ENCODE assay signal across 28 mouse cellular contexts in genomic region chr1:39389338-39389737, GRCm38 (mm10). TPM values are rescaled to one million over a fixed set of nuclear protein-coding genes. Genes with fewer than 3 reads are reported as not detected.
DNase-seq lines count a peak whose midpoint lies in the region; ATAC-seq and TF ChIP-seq lines count a peak whose summit lies in the region.
"Had no signal": no experiment of that assay in that cellular context is flagged by ENCODE, and none has a peak within 500 bp of the region (broad histone marks: within the 10 kb centered on the region; RNA-seq: fewer than 3 reads in every experiment).

No protein-coding gene starts in this region.

- H3K36me3 ChIP-seq in heart, embryonic 15.5 days: peaks cover 7% of the 10 kb centered on the region
- H3K36me3 ChIP-seq in heart, embryonic 12.5 days: peaks cover 43% of the 10 kb centered on the region
- H3K36me3 ChIP-seq in MEL (ENCODE audit: control insufficient read depth in 1 of 2, insufficient read depth in 2 of 2, low read length in 2 of 2): peaks cover 0 to 20% of the 10 kb centered on the region in 2 experiments; a peak in 2 of 4 replicates
- H3K36me3 ChIP-seq in liver, embryonic 16.5 days (ENCODE audit: control insufficient read depth, insufficient read depth): peaks cover 2% of the 10 kb centered on the region; the same call in 1 of the 2 replicates
- H3K36me3 ChIP-seq: embryonic facial prominence, embryonic 10.5 days; embryonic facial prominence, embryonic 13.5 days; forebrain, embryonic 12.5 days; forebrain, embryonic 15.5 days; hindbrain, embryonic 10.5 days had no signal

- DNase-seq in MEL (ENCODE audit: low read depth, low spot score): peak; percentile 40
- DNase-seq in cerebellum, postnatal 10 days: no peak
- no peak for DNase-seq in right cerebral cortex, adult 18-20 months
- DNase-seq: adrenal gland, postnatal 10 days; adrenal gland, postnatal 36 days; cerebellum, adult 18-20 months; cerebellum, adult 9-10 months; cerebellum, postnatal 36 days; embryo, embryonic 11 days; gastrocnemius, postnatal 10 days; gastrocnemius, postnatal 36 days; heart, adult 2 months; heart, postnatal 10 days; heart, postnatal 36 days had no signal

- 0 out of 2 replicates have a peak, but pooled peaks have one; percentile 20 for ATAC-seq in heart, embryonic 15.5 days (replicated peaks; ENCODE audit: insufficient number of reproducible peaks, insufficient read depth, low FRiP score, low read depth)
- no peak for ATAC-seq in heart, embryonic 12.5 days (ENCODE audit: insufficient number of reproducible peaks, low FRiP score)
- ATAC-seq in liver, embryonic 16.5 days (ENCODE audit: low read depth): peak; percentile 61
- ATAC-seq in megakaryocyte-erythroid progenitor cell, adult 5-6 weeks (replicated peaks; ENCODE audit: low FRiP score, low TSS enrichment, poor library complexity, severe bottlenecking): peak; percentile 13; the same call in 1 of the 2 replicates
- ATAC-seq: forebrain, embryonic 15.5 days; hindbrain, embryonic 16.5 days; Patski had no signal

- 62% methylated on average over 11 of the region's 11 CpGs for WGBS in heart, embryonic 15.5 days
- WGBS in heart, embryonic 12.5 days: 59% methylated on average over 11 of the region's 11 CpGs
- 35% methylated on average over 11 of the region's 11 CpGs for WGBS in liver, embryonic 16.5 days (ENCODE audit: insufficient replicate concordance)

- no peaks in the 10 kb centered on the region for H3K79me2 ChIP-seq in MEL (ENCODE audit: control insufficient read depth, insufficient read depth, low read length, poor library complexity)

- no peak overlapping the region for H3K27ac ChIP-seq in heart, embryonic 15.5 days
- H3K27ac ChIP-seq in heart, embryonic 12.5 days (ENCODE audit: poor library complexity, severe bottlenecking): no peak overlapping the region
- H3K27ac ChIP-seq in MEL (ENCODE audit: control insufficient read depth, low read depth, low read length): no peak overlapping the region
- H3K27ac ChIP-seq in liver, embryonic 16.5 days (ENCODE audit: low read length): peak overlapping the region; percentile 30; the same call in 1 of the 2 replicates
- H3K27ac ChIP-seq: embryonic facial prominence, embryonic 10.5 days; embryonic facial prominence, embryonic 13.5 days; forebrain, embryonic 12.5 days; forebrain, embryonic 15.5 days; heart, adult 2 months; heart, embryonic 10.5 days; hindbrain, embryonic 10.5 days; hindbrain, embryonic 13.5 days had no signal

- H3K9me3 ChIP-seq in heart, embryonic 15.5 days (replicated peaks): no peaks in the 10 kb centered on the region
- no peaks in the 10 kb centered on the region for H3K9me3 ChIP-seq in heart, embryonic 12.5 days (replicated peaks)
- no peaks in the 10 kb centered on the region for H3K9me3 ChIP-seq in MEL (replicated peaks; ENCODE audit: insufficient read depth, low read length)
- H3K9me3 ChIP-seq in liver, embryonic 16.5 days (replicated peaks; ENCODE audit: control insufficient read depth, low read length): no peaks in the 10 kb centered on the region
- H3K9me3 ChIP-seq: embryonic facial prominence, embryonic 10.5 days; embryonic facial prominence, embryonic 13.5 days; forebrain, embryonic 12.5 days; forebrain, embryonic 15.5 days; heart, embryonic 10.5 days; hindbrain, embryonic 10.5 days; hindbrain, embryonic 13.5 days had no signal

- H3K27me3 ChIP-seq in heart, embryonic 15.5 days: no peaks in the 10 kb centered on the region
- H3K27me3 ChIP-seq in heart, embryonic 12.5 days (replicated peaks): no peaks in the 10 kb centered on the region
- no peaks in the 10 kb centered on the region for H3K27me3 ChIP-seq in MEL (ENCODE audit: control insufficient read depth in 1 of 2, insufficient read depth in 2 of 2, low read length in 2 of 2)
- no peaks in the 10 kb centered on the region for H3K27me3 ChIP-seq in liver, embryonic 16.5 days (ENCODE audit: control insufficient read depth, insufficient read depth, low read depth, low read length)
- H3K27me3 ChIP-seq: forebrain, embryonic 15.5 days; hindbrain, embryonic 13.5 days; Patski had no signal

- peak; percentile 54 to 62; a peak in 3 of 4 replicates for TF ChIP-seq EP300 in MEL (IDR thresholded peaks at IDR 0.05; ENCODE audit: low read depth in 1 of 2, low read length in 2 of 2)

- no peak for TF ChIP-seq CTCF in MEL (IDR thresholded peaks at IDR 0.05 in 2 of 3, conservative IDR thresholded peaks at IDR 0.05 in 1 of 3; ENCODE audit: control insufficient read depth in 1 of 3, insufficient read depth in 1 of 3, low read depth in 2 of 3, low read length in 3 of 3, poor library complexity in 1 of 3, severe bottlenecking in 1 of 3)

- no peak overlapping the region for H3K4me3 ChIP-seq in heart, embryonic 15.5 days
- H3K4me3 ChIP-seq in heart, embryonic 12.5 days: no peak overlapping the region
- H3K4me3 ChIP-seq in MEL (ENCODE audit: control insufficient read depth in 1 of 2, insufficient read depth in 1 of 2, low read depth in 2 of 2, low read length in 2 of 2): peak overlapping the region in 1 of 2 experiments; percentile 15; a peak in 2 of 4 replicates
- no peak overlapping the region for H3K4me3 ChIP-seq in liver, embryonic 16.5 days (ENCODE audit: low read depth, low read length)
- H3K4me3 ChIP-seq: embryonic facial prominence, embryonic 10.5 days; embryonic facial prominence, embryonic 13.5 days; erythroblast, embryonic 14.5 days; forebrain, embryonic 12.5 days; forebrain, embryonic 15.5 days; heart, adult 2 months; heart, embryonic 10.5 days; hindbrain, embryonic 10.5 days; hindbrain, embryonic 13.5 days had no signal

- H3K4me1 ChIP-seq in heart, embryonic 15.5 days (replicated peaks): no peaks in the 10 kb centered on the region; the same call in 1 of the 2 replicates
- no peaks in the 10 kb centered on the region; the same call in 1 of the 2 replicates for H3K4me1 ChIP-seq in heart, embryonic 12.5 days (replicated peaks)
- H3K4me1 ChIP-seq in MEL (ENCODE audit: control insufficient read depth in 1 of 2, insufficient read depth in 2 of 2, low read length in 2 of 2): peaks cover 5 to 20% of the 10 kb centered on the region in 2 experiments
- H3K4me1 ChIP-seq in liver, embryonic 16.5 days (ENCODE audit: control insufficient read depth, low read depth, low read length): peaks cover 33% of the 10 kb centered on the region
- H3K4me1 ChIP-seq: forebrain, embryonic 15.5 days had no signal

- no peak overlapping the region for H3K4me2 ChIP-seq in heart, embryonic 15.5 days
- H3K4me2 ChIP-seq in heart, embryonic 12.5 days: no peak overlapping the region
- 0 out of 2 replicates have a peak overlapping the region, but pooled peaks have one; percentile 8 for H3K4me2 ChIP-seq in liver, embryonic 16.5 days (ENCODE audit: low read depth, low read length)
- H3K4me2 ChIP-seq: embryonic facial prominence, embryonic 13.5 days; forebrain, embryonic 12.5 days; forebrain, embryonic 15.5 days; hindbrain, embryonic 13.5 days had no signal

- H3K9ac ChIP-seq in heart, embryonic 15.5 days: no peak overlapping the region
- no peak overlapping the region for H3K9ac ChIP-seq in heart, embryonic 12.5 days
- no peak overlapping the region for H3K9ac ChIP-seq in MEL (ENCODE audit: control insufficient read depth, low read depth, low read length, poor library complexity, severe bottlenecking)
- H3K9ac ChIP-seq in liver, embryonic 16.5 days (ENCODE audit: low read depth, low read length): no peak overlapping the region
- H3K9ac ChIP-seq: embryonic facial prominence, embryonic 13.5 days; forebrain, embryonic 12.5 days; forebrain, embryonic 15.5 days; hindbrain, embryonic 13.5 days had no signal

- TF ChIP-seq RAD21 in MEL (IDR thresholded peaks at IDR 0.05; ENCODE audit: low read depth, low read length): no peak

- no peak for TF ChIP-seq POLR2A in MEL (IDR thresholded peaks at IDR 0.05; ENCODE audit: control insufficient read depth in 1 of 2, insufficient read depth in 1 of 2, low read depth in 1 of 2, low read length in 2 of 2, poor library complexity in 1 of 2)

TF ChIP-seq in MEL, 35 proteins besides CTCF, POLR2A, EP300 and RAD21:
- peak; percentile 34; the same call in 1 of the 2 replicates for TF ChIP-seq SIN3A (IDR thresholded peaks at IDR 0.05; ENCODE audit: low read length)
- TF ChIP-seq USF1 (IDR thresholded peaks at IDR 0.05; ENCODE audit: low read depth, low read length): no peak
- no peak for TF ChIP-seq KAT2A (conservative IDR thresholded peaks at IDR 0.05; ENCODE audit: low read depth, low read length)
- TF ChIP-seq GATA1 (IDR thresholded peaks at IDR 0.05; ENCODE audit: low read depth, low read length): peak; percentile 80
- TF ChIP-seq RCOR1 (IDR thresholded peaks at IDR 0.05; ENCODE audit: low read depth, low read length): peak; percentile 51; the same call in 1 of the 2 replicates
- TF ChIP-seq TCF12 (IDR thresholded peaks at IDR 0.05; ENCODE audit: low read depth, low read length): peak; percentile 64
- peak; percentile 44; the same call in 1 of the 2 replicates for TF ChIP-seq ETS1 (IDR thresholded peaks at IDR 0.05; ENCODE audit: low read depth, low read length)

RNA-seq across cellular contexts. Expression of gene Rpl31, which starts 21.7 kb away (rescaled TPM):
- 288 and 324 TPM in 2 replicates for polyA plus RNA-seq in heart, embryonic 15.5 days (2015; fragmentation: Nextera tagmentation; extraction: Ambion mirVana)
- polyA plus RNA-seq in heart, embryonic 12.5 days (2016; fragmentation: Nextera tagmentation; extraction: Ambion mirVana): 378 and 396 TPM in 2 replicates
- 2,001 and 2,111 TPM in 2 replicates for total RNA-seq in MEL (2012; rRNA removed)
- 100 to 1,000 TPM in 1 of 2 experiments, not detected in 1; 848 TPM for polyA plus RNA-seq in MEL (2012; ENCODE audit: insufficient read depth in 1 of 2, insufficient read length in 2 of 2, low read depth in 1 of 2, low replicate concordance in 2 of 2, missing spikeins in 1 of 2)
- 252 and 283 TPM in 2 replicates for polyA plus RNA-seq in liver, embryonic 16.5 days (2015; fragmentation: Nextera tagmentation; extraction: Ambion mirVana)
- 2,763 and 2,797 TPM in 2 replicates for total RNA-seq in megakaryocyte-erythroid progenitor cell, adult 5-6 weeks (2014; fragmentation: Nextera tagmentation)
- total RNA-seq in megakaryocyte-erythroid progenitor cell, adult 5-6 weeks (2017): 770 and 846 TPM in 2 replicates
